Mouse (Mus musculus): ENCODE data around the gene G6pdx. TPM values are rescaled to one million over a fixed set of nuclear protein-coding genes. Genes with fewer than 3 reads are reported as not detected.

Gene G6pdx
- 42.3 and 42.7 TPM in 2 replicates for polyA plus RNA-seq (2015; fragmentation: Nextera tagmentation; extraction: Ambion mirVana)

- Histone ChIP-seq H3K4me3 (ENCODE audit: low read depth, low read length) (peak within 1 kb of the TSS; percentile 65), H3K9ac (ENCODE audit: low read depth, low read length) (peak within 1 kb of the TSS; percentile 70), H3K27me3 (ENCODE audit: control insufficient read depth, insufficient read depth, low read depth, low read length) (no peaks in the 10 kb centered on the region), H3K4me1 (ENCODE audit: control insufficient read depth, low read depth, low read length) (peaks cover 20% of the 10 kb centered on the region), H3K27ac (ENCODE audit: low read length) (peak within 1 kb of the TSS; percentile 89), H3K36me3 (ENCODE audit: control insufficient read depth, insufficient read depth) (peaks cover 6% of the 10 kb centered on the region), H3K4me2 (ENCODE audit: low read depth, low read length) (peak within 1 kb of the TSS; percentile 70), H3K9me3 (replicated peaks; ENCODE audit: control insufficient read depth, low read length) (no peaks in the 10 kb centered on the region)
- peak; percentile 70 for ATAC-seq (ENCODE audit: low read depth)
- WGBS (ENCODE audit: insufficient replicate concordance) = 22% methylated on average over 25 of the region's 25 CpGs
Measured at GRCm38 (mm10) chrX:74428826-74429276, at the start of gene G6pdx. TSS of gene G6pdx (minus strand) at chrX:74429194.

GRCm38 (mm10) chrX:74452773-74453172, 23.8 kb upstream of the G6pdx start:
- Histone ChIP-seq H3K4me2 (ENCODE audit: low read depth, low read length) (no peak overlapping the region), H3K4me3 (ENCODE audit: low read depth, low read length) (no peak overlapping the region), H3K27me3 (ENCODE audit: control insufficient read depth, insufficient read depth, low read depth, low read length) (no peaks in the 10 kb centered on the region), H3K9ac (ENCODE audit: low read depth, low read length) (no peak overlapping the region), H3K36me3 (ENCODE audit: control insufficient read depth, insufficient read depth) (peaks cover 6% of the 10 kb centered on the region), H3K27ac (ENCODE audit: low read length) (no peak overlapping the region), H3K9me3 (replicated peaks; ENCODE audit: control insufficient read depth, low read length) (no peaks in the 10 kb centered on the region), H3K4me1 (ENCODE audit: control insufficient read depth, low read depth, low read length) (no peaks in the 10 kb centered on the region)
- ATAC-seq (ENCODE audit: low read depth) = no peak
- 8% methylated on average over 4 of the region's 4 CpGs for WGBS (ENCODE audit: insufficient replicate concordance)

- WGBS (ENCODE audit: insufficient replicate concordance) = 52% methylated on average over 4 of the region's 4 CpGs
- ATAC-seq (ENCODE audit: low read depth) = no peak
Measured at GRCm38 (mm10) chrX:74451157-74451912, 22.3 kb upstream of the G6pdx start.

GRCm38 (mm10) chrX:74429290-74429821, 362 bp upstream of the G6pdx start:
- no peaks in the 10 kb centered on the region for H3K9me3 ChIP-seq (replicated peaks; ENCODE audit: control insufficient read depth, low read length)
- H3K36me3 ChIP-seq (ENCODE audit: control insufficient read depth, insufficient read depth) = peaks cover 10% of the 10 kb centered on the region
- no peaks in the 10 kb centered on the region for H3K27me3 ChIP-seq (ENCODE audit: control insufficient read depth, insufficient read depth, low read depth, low read length)
- WGBS (ENCODE audit: insufficient replicate concordance) = 22% methylated on average over 22 of the region's 22 CpGs
- peak overlapping the region; percentile 70 for H3K4me2 ChIP-seq (ENCODE audit: low read depth, low read length)
- ATAC-seq (ENCODE audit: low read depth) = peak; percentile 37
- peak overlapping the region; percentile 58 for H3K9ac ChIP-seq (ENCODE audit: low read depth, low read length)
- H3K27ac ChIP-seq (ENCODE audit: low read length) = peak overlapping the region; percentile 89
- peak overlapping the region; percentile 65 for H3K4me3 ChIP-seq (ENCODE audit: low read depth, low read length)
- H3K4me1 ChIP-seq (ENCODE audit: control insufficient read depth, low read depth, low read length) = peaks cover 16% of the 10 kb centered on the region

More at GRCm38 (mm10) chrX:74451157-74451912, 22.3 kb upstream of the G6pdx start:
- no peaks in the 10 kb centered on the region for H3K9me3 ChIP-seq (replicated peaks; ENCODE audit: control insufficient read depth, low read length)
- no peak overlapping the region for H3K9ac ChIP-seq (ENCODE audit: low read depth, low read length)
- no peak overlapping the region for H3K4me3 ChIP-seq (ENCODE audit: low read depth, low read length)
- no peak overlapping the region for H3K4me2 ChIP-seq (ENCODE audit: low read depth, low read length)
- H3K36me3 ChIP-seq (ENCODE audit: control insufficient read depth, insufficient read depth) = peaks cover 6% of the 10 kb centered on the region
- H3K27me3 ChIP-seq (ENCODE audit: control insufficient read depth, insufficient read depth, low read depth, low read length) = no peaks in the 10 kb centered on the region
- H3K27ac ChIP-seq (ENCODE audit: low read length) = no peak overlapping the region; the same call in 1 of the 2 replicates
- no peaks in the 10 kb centered on the region for H3K4me1 ChIP-seq (ENCODE audit: control insufficient read depth, low read depth, low read length)

- 24% methylated on average over 35 of the region's 35 CpGs for WGBS (ENCODE audit: insufficient replicate concordance)
Measured at GRCm38 (mm10) chrX:74428146-74428825, 708 bp downstream of the G6pdx start.

GRCm38 (mm10) chrX:74427116-74427515, 1.9 kb downstream of the G6pdx start:
- Histone ChIP-seq H3K4me1 (ENCODE audit: control insufficient read depth, low read depth, low read length) (peaks cover 22% of the 10 kb centered on the region), H3K9ac (ENCODE audit: low read depth, low read length) (no peak overlapping the region; the same call in 1 of the 2 replicates), H3K27me3 (ENCODE audit: control insufficient read depth, insufficient read depth, low read depth, low read length) (no peaks in the 10 kb centered on the region), H3K36me3 (ENCODE audit: control insufficient read depth, insufficient read depth) (no peaks in the 10 kb centered on the region; the same call in 1 of the 2 replicates), H3K9me3 (replicated peaks; ENCODE audit: control insufficient read depth, low read length) (no peaks in the 10 kb centered on the region), H3K4me3 (ENCODE audit: low read depth, low read length) (peak overlapping the region; percentile 65), H3K27ac (ENCODE audit: low read length) (peak overlapping the region; percentile 88), H3K4me2 (ENCODE audit: low read depth, low read length) (peak overlapping the region; percentile 69)
- 56% methylated on average over 3 of the region's 3 CpGs for WGBS (ENCODE audit: insufficient replicate concordance)
- ATAC-seq (ENCODE audit: low read depth) = no peak

More at GRCm38 (mm10) chrX:74428146-74428825, 708 bp downstream of the G6pdx start:
- Histone ChIP-seq H3K9me3 (replicated peaks; ENCODE audit: control insufficient read depth, low read length) (no peaks in the 10 kb centered on the region), H3K27me3 (ENCODE audit: control insufficient read depth, insufficient read depth, low read depth, low read length) (no peaks in the 10 kb centered on the region), H3K36me3 (ENCODE audit: control insufficient read depth, insufficient read depth) (peaks cover 6% of the 10 kb centered on the region), H3K27ac (ENCODE audit: low read length) (peak overlapping the region; percentile 61), H3K9ac (ENCODE audit: low read depth, low read length) (peak overlapping the region; percentile 70), H3K4me2 (ENCODE audit: low read depth, low read length) (peak overlapping the region; percentile 69), H3K4me1 (ENCODE audit: control insufficient read depth, low read depth, low read length) (peaks cover 22% of the 10 kb centered on the region), H3K4me3 (ENCODE audit: low read depth, low read length) (peak overlapping the region; percentile 65)
- no peak for ATAC-seq (ENCODE audit: low read depth)

- ATAC-seq (ENCODE audit: low read depth) = no peak
Measured at GRCm38 (mm10) chrX:74426256-74426655, 2.7 kb downstream of the G6pdx start.

GRCm38 (mm10) chrX:74425195-74425594, 3.8 kb downstream of the G6pdx start:
- peak overlapping the region; percentile 88 for H3K27ac ChIP-seq (ENCODE audit: low read length)
- peak; percentile 71 for ATAC-seq (ENCODE audit: low read depth)
- H3K4me2 ChIP-seq (ENCODE audit: low read depth, low read length) = peak overlapping the region; percentile 69
- H3K4me1 ChIP-seq (ENCODE audit: control insufficient read depth, low read depth, low read length) = peaks cover 19% of the 10 kb centered on the region
- no peaks in the 10 kb centered on the region for H3K9me3 ChIP-seq (replicated peaks; ENCODE audit: control insufficient read depth, low read length)
- no peaks in the 10 kb centered on the region; the same call in 1 of the 2 replicates for H3K36me3 ChIP-seq (ENCODE audit: control insufficient read depth, insufficient read depth)
- 41% methylated on average over 4 of the region's 4 CpGs for WGBS (ENCODE audit: insufficient replicate concordance)
- peak overlapping the region; percentile 63 for H3K9ac ChIP-seq (ENCODE audit: low read depth, low read length)
- H3K4me3 ChIP-seq (ENCODE audit: low read depth, low read length) = peak overlapping the region; percentile 65
- H3K27me3 ChIP-seq (ENCODE audit: control insufficient read depth, insufficient read depth, low read depth, low read length) = no peaks in the 10 kb centered on the region

More at GRCm38 (mm10) chrX:74426256-74426655, 2.7 kb downstream of the G6pdx start:
- no peaks in the 10 kb centered on the region; the same call in 1 of the 2 replicates for H3K36me3 ChIP-seq (ENCODE audit: control insufficient read depth, insufficient read depth)
- no peaks in the 10 kb centered on the region for H3K9me3 ChIP-seq (replicated peaks; ENCODE audit: control insufficient read depth, low read length)
- peak overlapping the region; percentile 88 for H3K27ac ChIP-seq (ENCODE audit: low read length)
- no peaks in the 10 kb centered on the region for H3K27me3 ChIP-seq (ENCODE audit: control insufficient read depth, insufficient read depth, low read depth, low read length)
- peaks cover 22% of the 10 kb centered on the region for H3K4me1 ChIP-seq (ENCODE audit: control insufficient read depth, low read depth, low read length)
- H3K9ac ChIP-seq (ENCODE audit: low read depth, low read length) = peak overlapping the region; percentile 63
- peak overlapping the region; percentile 65 for H3K4me3 ChIP-seq (ENCODE audit: low read depth, low read length)
- peak overlapping the region; percentile 69 for H3K4me2 ChIP-seq (ENCODE audit: low read depth, low read length)
- 10% methylated on average over 1 of the region's 1 CpGs for WGBS (ENCODE audit: insufficient replicate concordance)

Measured in liver, embryonic 16.5 days (tissue).